Mouse (Mus musculus): ENCODE results near the gene Disc1. TPM values are rescaled to one million over a fixed set of nuclear protein-coding genes. Genes with fewer than 3 reads are reported as not detected.

Disc1 gene
- polyA plus RNA-seq, 1 experiment from 2014 or later, result 1.8 TPM

DNA sequence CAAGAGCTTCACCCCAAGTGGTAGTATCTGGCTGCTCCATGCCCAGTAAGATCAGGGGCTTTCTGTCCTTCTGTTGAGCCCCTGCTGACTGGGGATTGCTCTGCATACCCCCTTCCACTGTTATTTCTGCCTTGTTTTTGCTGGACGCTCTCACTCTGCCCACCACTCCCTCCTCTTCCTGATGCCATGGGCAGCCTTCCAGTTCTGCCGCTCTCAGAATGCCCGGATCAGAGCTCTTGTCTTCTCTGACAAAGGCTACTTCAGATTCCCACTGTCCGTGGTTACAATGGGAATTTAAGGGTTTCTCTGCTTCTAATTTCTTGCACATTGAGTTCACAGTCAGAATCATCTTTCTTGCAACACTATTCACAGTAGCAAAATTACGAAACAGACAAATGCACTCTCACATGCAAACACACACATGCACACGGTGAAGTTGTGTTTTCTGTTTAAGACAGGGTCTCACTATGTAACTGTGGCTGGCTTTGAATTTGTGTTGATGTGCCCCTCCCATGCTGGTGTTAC, 214.2 kb downstream of the Disc1 start:
- Histone ChIP-seq H3K4me2 (no peak overlapping the region), H3K36me3 (no peaks in the 10 kb centered on the region), H3K9me3 (no peaks in the 10 kb centered on the region), H3K27me3 (no peaks in the 10 kb centered on the region), H3K4me1 (replicated peaks) (peaks cover 7% of the 10 kb centered on the region; the same call in 1 of the 2 replicates), H3K27ac (replicated peaks) (no peak overlapping the region), H3K4me3 (no peak overlapping the region), H3K9ac (no peak overlapping the region)
- 43% methylated on average over 6 of the region's 6 CpGs for WGBS
- ATAC-seq (ENCODE audit: low FRiP score, low read depth), result no peak

DNA sequence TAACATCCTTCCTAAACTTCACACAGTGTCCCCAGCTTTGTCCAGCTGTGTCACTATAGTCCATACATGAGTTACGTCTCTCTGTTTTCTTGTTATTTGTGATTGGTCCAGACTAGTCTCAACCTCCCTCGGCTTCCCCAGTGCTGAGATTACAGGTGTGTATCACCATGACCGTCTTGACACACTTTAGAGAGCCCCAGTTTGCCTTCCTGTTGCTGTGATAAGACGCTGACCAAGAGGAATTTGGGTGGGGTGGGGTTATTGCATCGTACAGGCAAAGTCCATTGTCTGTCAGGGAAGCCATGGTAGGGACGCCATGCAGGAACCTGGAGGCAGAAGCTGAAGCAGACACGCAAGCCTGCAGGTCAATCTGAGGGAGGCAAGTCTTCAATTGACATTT, 216.3 kb downstream of the Disc1 start:
- Histone ChIP-seq H3K27ac (replicated peaks) (no peak overlapping the region), H3K9me3 (0 out of 2 replicates have a peak, but pooled peaks cover 4% of the 10 kb centered on the region), H3K4me1 (replicated peaks) (peaks cover 7% of the 10 kb centered on the region; the same call in 1 of the 2 replicates), H3K27me3 (no peaks in the 10 kb centered on the region), H3K36me3 (no peaks in the 10 kb centered on the region), H3K4me2 (no peak overlapping the region), H3K9ac (no peak overlapping the region), H3K4me3 (no peak overlapping the region)
- ATAC-seq (ENCODE audit: low FRiP score, low read depth), result no peak
- 86% methylated on average over 7 of the region's 7 CpGs for WGBS

- Histone ChIP-seq H3K9me3 (0 out of 2 replicates have a peak, but pooled peaks cover 4% of the 10 kb centered on the region), H3K4me3 (no peak overlapping the region), H3K27me3 (no peaks in the 10 kb centered on the region), H3K27ac (replicated peaks) (no peak overlapping the region), H3K9ac (no peak overlapping the region), H3K4me2 (no peak overlapping the region), H3K36me3 (no peaks in the 10 kb centered on the region), H3K4me1 (replicated peaks) (peaks cover 7% of the 10 kb centered on the region; the same call in 1 of the 2 replicates)
- no peak for ATAC-seq (ENCODE audit: low FRiP score, low read depth)
- 67% methylated on average over 5 of the region's 5 CpGs for WGBS
Observed at GRCm38 (mm10) chr8:125271357-125271756, 217.4 kb downstream of the Disc1 start.

DNA sequence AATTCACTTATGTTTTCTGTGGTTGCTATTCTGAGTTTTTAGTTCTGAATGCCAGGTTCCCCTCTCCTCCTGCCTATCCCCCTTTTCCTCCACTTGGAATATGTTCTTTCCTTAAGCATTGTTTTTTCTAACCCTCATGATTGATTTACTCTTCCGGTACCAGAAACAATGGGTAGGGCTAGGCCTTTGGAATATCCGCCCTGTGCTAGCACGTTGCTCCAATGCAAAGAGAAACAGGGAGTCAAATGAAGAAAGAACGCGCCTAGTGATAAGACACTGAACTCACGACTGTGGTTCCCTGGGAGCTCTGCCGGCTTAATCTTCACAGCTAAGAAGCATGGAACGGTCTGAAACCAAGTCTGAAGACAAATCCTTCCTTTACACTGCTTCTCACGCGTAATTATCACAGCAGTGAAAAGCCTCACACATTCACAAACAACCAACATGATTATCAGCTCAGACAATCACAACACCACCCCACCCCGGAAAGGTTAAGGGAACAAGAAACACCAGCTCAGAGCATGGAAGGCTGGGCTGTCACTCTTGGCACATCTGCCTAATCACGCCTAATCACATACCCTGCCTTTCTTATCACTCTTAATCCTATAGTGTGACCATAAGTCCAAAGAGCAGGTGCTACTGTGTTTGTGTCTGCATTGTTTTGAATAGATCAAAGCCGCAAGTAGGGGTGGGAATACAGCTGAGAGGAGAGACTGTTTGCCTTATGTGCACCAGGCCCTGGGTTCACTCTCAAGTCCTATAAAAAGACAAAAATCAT, 218.3 kb downstream of the Disc1 start:
- Histone ChIP-seq H3K9me3 (0 out of 2 replicates have a peak, but pooled peaks cover 4% of the 10 kb centered on the region), H3K27me3 (no peaks in the 10 kb centered on the region), H3K4me3 (no peak overlapping the region), H3K36me3 (no peaks in the 10 kb centered on the region), H3K27ac (replicated peaks) (no peak overlapping the region), H3K4me2 (no peak overlapping the region), H3K9ac (no peak overlapping the region), H3K4me1 (replicated peaks) (peaks cover 11% of the 10 kb centered on the region)
- 66% methylated on average over 13 of the region's 13 CpGs for WGBS
- ATAC-seq (ENCODE audit: low FRiP score, low read depth), result no peak

DNA sequence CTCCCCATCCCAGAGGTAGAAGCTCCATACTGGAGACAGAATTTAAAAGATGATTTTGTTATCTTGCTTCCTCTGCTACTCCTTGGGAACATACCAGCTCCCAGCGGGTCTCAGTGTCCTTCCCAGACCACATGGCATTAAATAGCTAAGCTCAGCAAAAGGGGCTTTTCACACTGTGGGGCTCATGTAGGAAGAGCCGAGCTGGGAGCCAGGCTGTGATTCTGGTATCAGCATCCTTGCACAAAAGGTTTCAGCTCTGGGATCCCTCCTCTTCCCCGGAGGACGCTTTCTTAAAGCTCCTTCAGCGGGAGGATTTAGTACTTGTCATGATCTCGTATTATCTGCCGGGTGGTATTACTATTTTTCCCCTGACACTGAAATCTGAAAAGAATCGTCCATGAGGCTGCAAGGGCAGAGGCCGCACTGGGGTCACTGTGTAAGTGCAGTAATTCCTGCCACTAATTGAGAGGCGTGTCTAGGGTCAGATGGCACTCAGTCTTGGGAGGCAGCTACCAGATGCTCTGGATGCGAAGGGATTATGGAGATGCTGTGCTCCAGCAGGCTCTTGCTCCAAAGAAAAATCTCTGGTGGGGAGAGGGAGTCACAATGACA, 223.2 kb downstream of the Disc1 start:
- peaks cover 8% of the 10 kb centered on the region for H3K4me1 ChIP-seq (replicated peaks)
- H3K9ac ChIP-seq, result no peak overlapping the region
- no peak overlapping the region for H3K4me3 ChIP-seq
- no peaks in the 10 kb centered on the region for H3K36me3 ChIP-seq
- H3K27me3 ChIP-seq, result no peaks in the 10 kb centered on the region
- 0 out of 2 replicates have a peak, but pooled peaks cover 4% of the 10 kb centered on the region for H3K9me3 ChIP-seq
- H3K27ac ChIP-seq (replicated peaks), result no peak overlapping the region
- H3K4me2 ChIP-seq, result no peak overlapping the region
- WGBS, result 9% methylated on average over 11 of the region's 11 CpGs
- ATAC-seq (ENCODE audit: low FRiP score, low read depth), result no peak

- no peak for ATAC-seq (ENCODE audit: low FRiP score, low read depth)
- H3K27me3 ChIP-seq, result no peaks in the 10 kb centered on the region
- H3K4me1 ChIP-seq (replicated peaks), result peaks cover 8% of the 10 kb centered on the region
- 0 out of 2 replicates have a peak, but pooled peaks cover 4% of the 10 kb centered on the region for H3K9me3 ChIP-seq
- WGBS, result 95% methylated on average over 2 of the region's 2 CpGs
- H3K9ac ChIP-seq, result no peak overlapping the region
- H3K4me3 ChIP-seq, result no peak overlapping the region
- no peak overlapping the region for H3K4me2 ChIP-seq
- no peak overlapping the region for H3K27ac ChIP-seq (replicated peaks)
- H3K36me3 ChIP-seq, result no peaks in the 10 kb centered on the region
Observed at GRCm38 (mm10) chr8:125279156-125279555, 225.2 kb downstream of the Disc1 start.

- no peak for ATAC-seq (ENCODE audit: low FRiP score, low read depth)
- 68% methylated on average over 4 of the region's 4 CpGs for WGBS
- no peaks in the 10 kb centered on the region for H3K36me3 ChIP-seq
Observed at GRCm38 (mm10) chr8:125279892-125280291, 225.9 kb downstream of the Disc1 start.

DNA sequence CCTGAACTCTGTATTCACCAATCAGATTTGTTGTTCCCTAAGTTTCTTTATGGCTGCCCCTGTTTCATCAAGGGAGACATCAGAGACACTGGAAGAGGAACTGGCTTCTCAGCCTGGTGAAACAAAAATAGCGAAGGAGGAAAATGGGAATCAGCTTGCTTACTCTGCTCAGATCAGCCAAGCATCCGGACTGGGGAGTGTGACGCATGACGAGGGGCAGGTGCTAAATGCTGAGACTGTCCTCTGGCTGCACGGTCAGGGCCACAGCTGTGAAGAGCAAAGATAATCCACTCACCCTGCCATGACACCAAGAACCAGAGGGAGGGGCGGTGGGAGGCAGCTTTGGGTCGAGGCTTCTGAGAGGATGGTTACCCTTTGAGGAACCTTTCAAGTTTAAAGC, 228.5 kb downstream of the Disc1 start:
- ATAC-seq (ENCODE audit: low FRiP score, low read depth), result no peak
- H3K27me3 ChIP-seq, result no peaks in the 10 kb centered on the region
- no peak overlapping the region for H3K4me2 ChIP-seq
- WGBS, result 54% methylated on average over 7 of the region's 7 CpGs
- no peak overlapping the region for H3K9ac ChIP-seq
- H3K4me1 ChIP-seq (replicated peaks), result peaks cover 11% of the 10 kb centered on the region
- H3K27ac ChIP-seq (replicated peaks), result no peak overlapping the region
- no peaks in the 10 kb centered on the region for H3K9me3 ChIP-seq
- H3K4me3 ChIP-seq, result no peak overlapping the region
- no peaks in the 10 kb centered on the region for H3K36me3 ChIP-seq

More at GRCm38 (mm10) chr8:125279892-125280291, 225.9 kb downstream of the Disc1 start:
- 0 out of 2 replicates have a peak, but pooled peaks cover 3% of the 10 kb centered on the region for H3K9me3 ChIP-seq
- H3K27me3 ChIP-seq, result no peaks in the 10 kb centered on the region
- peaks cover 8% of the 10 kb centered on the region for H3K4me1 ChIP-seq (replicated peaks)
- no peak overlapping the region for H3K9ac ChIP-seq
- no peak overlapping the region for H3K27ac ChIP-seq (replicated peaks)
- no peak overlapping the region for H3K4me2 ChIP-seq
- H3K4me3 ChIP-seq, result no peak overlapping the region

DNA sequence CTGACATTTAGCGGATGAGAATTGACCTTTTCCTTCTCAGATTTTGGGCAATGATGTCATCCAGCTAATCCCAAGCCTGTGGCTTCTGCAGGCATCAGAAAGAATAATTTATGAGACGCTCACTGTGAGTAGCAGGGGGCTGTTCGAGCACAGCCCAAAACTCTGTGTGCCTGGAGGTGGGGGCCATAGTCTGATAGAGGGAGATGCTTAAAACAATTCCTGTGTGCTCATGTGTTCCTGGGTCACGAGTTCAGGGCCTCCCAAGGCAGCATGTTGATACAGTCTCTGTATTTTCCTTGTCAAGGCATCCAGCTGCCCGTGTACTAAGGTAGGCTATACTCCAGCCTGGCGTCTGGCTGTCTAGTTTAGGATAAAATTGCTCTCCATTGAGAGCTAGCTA, 229.5 kb downstream of the Disc1 start:
- H3K4me2 ChIP-seq, result no peak overlapping the region
- no peak for ATAC-seq (ENCODE audit: low FRiP score, low read depth)
- no peak overlapping the region for H3K27ac ChIP-seq (replicated peaks)
- no peaks in the 10 kb centered on the region for H3K36me3 ChIP-seq
- no peaks in the 10 kb centered on the region for H3K9me3 ChIP-seq
- peaks cover 9% of the 10 kb centered on the region; the same call in 1 of the 2 replicates for H3K4me1 ChIP-seq (replicated peaks)
- no peaks in the 10 kb centered on the region for H3K27me3 ChIP-seq
- no peak overlapping the region for H3K4me3 ChIP-seq
- no peak overlapping the region for H3K9ac ChIP-seq
- WGBS, result 67% methylated on average over 6 of the region's 6 CpGs

DNA sequence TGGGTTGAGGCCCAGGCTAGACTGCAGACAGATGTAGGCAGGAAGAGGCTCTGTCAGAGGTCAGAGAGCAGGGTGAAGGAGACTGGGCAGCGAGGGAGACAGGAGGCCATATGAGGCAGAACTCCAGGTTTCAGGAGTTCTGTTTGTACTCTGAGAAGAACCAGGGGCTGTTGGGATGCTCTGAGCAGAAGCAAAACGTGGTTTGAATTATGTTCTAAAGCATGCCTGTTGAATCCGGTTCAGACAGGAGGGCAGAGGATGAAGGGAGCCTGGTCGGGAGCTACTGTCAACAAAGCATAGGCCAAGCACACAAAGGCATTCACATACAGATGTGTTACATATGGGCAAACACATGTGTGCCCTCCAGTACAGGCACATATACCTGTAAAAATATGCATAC, 230.9 kb downstream of the Disc1 start:
- 72% methylated on average over 4 of the region's 4 CpGs for WGBS
- H3K27ac ChIP-seq (replicated peaks), result no peak overlapping the region
- no peak overlapping the region for H3K9ac ChIP-seq
- H3K36me3 ChIP-seq, result no peaks in the 10 kb centered on the region
- no peaks in the 10 kb centered on the region for H3K9me3 ChIP-seq
- H3K4me1 ChIP-seq (replicated peaks), result peaks cover 9% of the 10 kb centered on the region; the same call in 1 of the 2 replicates
- ATAC-seq (ENCODE audit: low FRiP score, low read depth), result no peak
- no peaks in the 10 kb centered on the region for H3K27me3 ChIP-seq
- no peak overlapping the region for H3K4me3 ChIP-seq
- no peak overlapping the region for H3K4me2 ChIP-seq

GRCm38 (mm10) chr8:125285391-125285790, 231.4 kb downstream of the Disc1 start:
- Histone ChIP-seq H3K36me3 (no peaks in the 10 kb centered on the region), H3K4me2 (no peak overlapping the region), H3K27me3 (no peaks in the 10 kb centered on the region), H3K9ac (no peak overlapping the region), H3K27ac (replicated peaks) (no peak overlapping the region), H3K9me3 (no peaks in the 10 kb centered on the region), H3K4me1 (replicated peaks) (peaks cover 9% of the 10 kb centered on the region; the same call in 1 of the 2 replicates), H3K4me3 (no peak overlapping the region)
- peak; percentile 77 for ATAC-seq (ENCODE audit: low FRiP score, low read depth)
- WGBS, result 67% methylated on average over 8 of the region's 8 CpGs

All from hindbrain, embryonic 15.5 days (tissue).